Mouse (Mus musculus) MEL (cell line): Measurements from ENCODE around the gene Rag2.

Experiments used
- EP300 ChIP-seq, 2 experiments: IDR thresholded peaks; 2 replicates each; pipeline ENCODE4 v1.6.1; 2011; ENCODE audit warnings: improper control_type of control experiment in 2 of 2, low read length in 2 of 2, low read depth in 1 of 2, mild to moderate bottlenecking in 1 of 2
- GATA1 ChIP-seq: IDR thresholded peaks from 2 replicates; pipeline ENCODE4 v1.6.1; 2011; ENCODE audit warnings: low read depth, low read length, improper control_type of control experiment
- MAX ChIP-seq: IDR thresholded peaks from 2 replicates; pipeline ENCODE4 v1.6.1; 2011; ENCODE audit warnings: low read length, improper control_type of control experiment
- ZNF384 ChIP-seq: IDR thresholded peaks from 2 replicates; pipeline ENCODE4 v1.6.1; 2012; ENCODE audit warnings: low read depth, mild to moderate bottlenecking, inconsistent platforms, low read length, improper control_type of control experiment

GRCm38 (mm10) chr2:101592023-101592841 is 32.3 kb upstream of the Rag2 start:
- TF ChIP-seq EP300 (IDR thresholded peaks at IDR 0.05; ENCODE audit: low read depth in 1 of 2, low read length in 2 of 2): no peak
- no peak for TF ChIP-seq ZNF384
- no peak for TF ChIP-seq MAX
- TF ChIP-seq GATA1: no peak
